Mouse (Mus musculus): ENCODE results near the gene Upb1.

- TF ChIP-seq ZNF384 (IDR thresholded peaks at IDR 0.05; ENCODE audit: low read depth, low read length) (no peak), CHD2 (IDR thresholded peaks at IDR 0.05; ENCODE audit: low read depth, low read length) (no peak)
Observed at GRCm38 (mm10) chr10:75438132-75438810, 37.4 kb downstream of the Upb1 start.

Measured in ES-E14 (cell line).